Mouse (Mus musculus) small intestine, adult 2 months (tissue): ENCODE measurements around the gene Mgat5b.

Experiments
- CTCF ChIP-seq: fragments of 200-500 bp; IDR thresholded peaks from 2 replicates; pipeline ENCODE4 v1.5.1; 2012; ENCODE audit warnings: low read depth, mild to moderate bottlenecking, control low read depth, inconsistent platforms, low read length, moderate library complexity, mixed read lengths; ENCODE audit not compliant: insufficient replicate concordance, insufficient read length; ENCODE audit errors: extremely low read depth
- POLR2A ChIP-seq: fragments of 200-500 bp; IDR thresholded peaks from 2 replicates; pipeline ENCODE4 v1.6.1; 2012; ENCODE audit warnings: low read depth, mild to moderate bottlenecking, control low read depth, inconsistent platforms, low read length, moderate library complexity

DNA sequence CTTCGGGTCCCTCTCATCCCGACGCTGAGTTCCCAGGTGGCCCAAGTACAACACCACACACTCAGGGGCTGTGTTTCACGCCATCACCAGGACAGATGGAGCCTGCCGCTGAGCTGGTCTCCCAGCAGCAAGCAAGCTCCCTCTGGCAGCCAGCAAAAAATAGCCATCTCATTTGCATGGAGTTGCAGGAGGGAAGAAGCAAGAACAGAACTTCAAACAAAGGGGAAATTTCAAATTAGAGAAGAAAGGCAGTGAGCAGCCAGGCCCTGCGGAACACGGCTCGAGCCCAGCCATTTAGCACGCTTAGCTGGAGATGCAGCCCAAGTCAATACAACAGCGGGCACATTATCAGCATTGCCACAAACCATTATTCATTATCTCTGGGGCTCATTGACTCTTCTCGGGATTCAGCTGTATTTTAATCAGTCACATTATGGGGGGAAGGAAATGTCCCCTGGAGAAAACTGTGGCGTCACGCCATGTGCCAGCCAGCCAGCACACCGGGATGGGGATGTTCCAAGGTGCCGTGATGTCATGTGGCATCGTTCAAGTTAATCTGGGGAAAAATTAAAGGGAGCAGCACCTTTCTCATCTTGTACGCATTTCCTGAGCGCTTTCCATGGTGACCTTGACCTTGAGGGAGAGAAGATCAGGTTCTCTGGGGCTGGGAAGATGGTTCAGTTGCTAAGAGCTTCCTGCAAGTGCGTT lies 110.4 kb downstream of the Mgat5b start:
- no peak for TF ChIP-seq CTCF
- TF ChIP-seq POLR2A, result no peak
